Mouse (Mus musculus): ENCODE measurements around the gene Depdc5. TPM values are rescaled to one million over a fixed set of nuclear protein-coding genes. Genes with fewer than 3 reads are reported as not detected.
"Not testable (repeated sequence)": the region's sequence is repeated elsewhere in the genome, so short reads cannot be mapped to it uniquely, and the experiment has no call there.

Depdc5 gene
- polyA plus RNA-seq, 2 experiments: 18.2 to 26.6 TPM

- ATAC-seq (ENCODE audit: low FRiP score, low read depth) (no peak), DNase-seq (ENCODE audit: low spot score) (no peak)
- WGBS: 75% methylated on average over 6 of the region's 6 CpGs
These were observed 11.5 kb upstream of the Depdc5 start for GRCm38 (mm10) chr5:32852026-32852425.

GRCm38 (mm10) chr5:32853731-32854507 is 9.6 kb upstream of the Depdc5 start, which contains the start of gene Prr14l:
Prr14l (minus strand) TSS chr5:32854256.
- H3K27me3 ChIP-seq (ENCODE audit: control insufficient read depth, insufficient read depth, low read length): no peaks in the 10 kb centered on the region
- ATAC-seq (ENCODE audit: low FRiP score, low read depth) (peak; percentile 97), DNase-seq (ENCODE audit: low spot score) (peak; percentile 93)
- no peaks in the 10 kb centered on the region for H3K9me3 ChIP-seq (ENCODE audit: control insufficient read depth, low read length)
- TF ChIP-seq POLR2A (IDR thresholded peaks at IDR 0.05; ENCODE audit: borderline replicate concordance, extremely low read depth, insufficient read depth, insufficient read length): peak; percentile 65; the same call in 1 of the 2 replicates
- H3K4me1 ChIP-seq (ENCODE audit: control insufficient read depth, insufficient read depth, low read length): no peaks in the 10 kb centered on the region
- peak within 1 kb of the TSS; percentile 57 for H3K4me2 ChIP-seq (replicated peaks; ENCODE audit: low read depth, low read length, severe bottlenecking)
- H3K4me3 ChIP-seq (replicated peaks; ENCODE audit: low read length): peak within 1 kb of the TSS; percentile 95
- peaks cover 12% of the 10 kb centered on the region; the same call in 1 of the 2 replicates for H3K36me3 ChIP-seq (ENCODE audit: control insufficient read depth, insufficient read depth, low read length)
- H3K27ac ChIP-seq (replicated peaks; ENCODE audit: low read depth, low read length): peak within 1 kb of the TSS; percentile 71
- under 1% methylated on average over 45 of the region's 51 CpGs for WGBS
- peak within 1 kb of the TSS; percentile 92 for H3K9ac ChIP-seq (ENCODE audit: low read depth, low read length, severe bottlenecking)

More at GRCm38 (mm10) chr5:32852026-32852425, 11.5 kb upstream of the Depdc5 start:
- H3K9ac ChIP-seq (ENCODE audit: low read depth, low read length, severe bottlenecking): 0 out of 2 replicates have a peak overlapping the region, but pooled peaks have one; percentile 9
- H3K4me2 ChIP-seq (replicated peaks; ENCODE audit: low read depth, low read length, severe bottlenecking): 0 out of 2 replicates have a peak overlapping the region, but pooled peaks have one; percentile 3
- H3K36me3 ChIP-seq (ENCODE audit: control insufficient read depth, insufficient read depth, low read length): peaks cover 12% of the 10 kb centered on the region
- H3K9me3 ChIP-seq (ENCODE audit: control insufficient read depth, low read length): no peaks in the 10 kb centered on the region
- H3K4me3 ChIP-seq (replicated peaks; ENCODE audit: low read length): no peak overlapping the region
- H3K27me3 ChIP-seq (ENCODE audit: control insufficient read depth, insufficient read depth, low read length): no peaks in the 10 kb centered on the region
- TF ChIP-seq POLR2A (IDR thresholded peaks at IDR 0.05; ENCODE audit: borderline replicate concordance, extremely low read depth, insufficient read depth, insufficient read length): no peak
- no peak overlapping the region for H3K27ac ChIP-seq (replicated peaks; ENCODE audit: low read depth, low read length)
- H3K4me1 ChIP-seq (ENCODE audit: control insufficient read depth, insufficient read depth, low read length): no peaks in the 10 kb centered on the region

- H3K36me3 ChIP-seq (ENCODE audit: control insufficient read depth, insufficient read depth, low read length): peaks cover 10% of the 10 kb centered on the region; the same call in 1 of the 2 replicates
- peak overlapping the region; percentile 57; the same call in 1 of the 2 replicates for H3K4me2 ChIP-seq (replicated peaks; ENCODE audit: low read depth, low read length, severe bottlenecking)
- no peaks in the 10 kb centered on the region for H3K27me3 ChIP-seq (ENCODE audit: control insufficient read depth, insufficient read depth, low read length)
- no peak overlapping the region for H3K27ac ChIP-seq (replicated peaks; ENCODE audit: low read depth, low read length)
- TF ChIP-seq POLR2A (IDR thresholded peaks at IDR 0.05; ENCODE audit: borderline replicate concordance, extremely low read depth, insufficient read depth, insufficient read length): no peak
- no peak overlapping the region for H3K9ac ChIP-seq (ENCODE audit: low read depth, low read length, severe bottlenecking)
- no peaks in the 10 kb centered on the region for H3K4me1 ChIP-seq (ENCODE audit: control insufficient read depth, insufficient read depth, low read length)
- no peak for DNase-seq (ENCODE audit: low spot score)
- no peak overlapping the region for H3K4me3 ChIP-seq (replicated peaks; ENCODE audit: low read length)
- 88% methylated on average over 4 of the region's 4 CpGs for WGBS
- H3K9me3 ChIP-seq (ENCODE audit: control insufficient read depth, low read length): no peaks in the 10 kb centered on the region
- no peak for ATAC-seq (ENCODE audit: low FRiP score, low read depth)
These were observed 8.7 kb upstream of the Depdc5 start for GRCm38 (mm10) chr5:32854818-32855217.

GRCm38 (mm10) chr5:32855274-32855673 is 8.2 kb upstream of the Depdc5 start:
- not testable (repeated sequence) for H3K27ac ChIP-seq (replicated peaks; ENCODE audit: low read depth, low read length); H3K36me3 ChIP-seq (ENCODE audit: control insufficient read depth, insufficient read depth, low read length); H3K4me3 ChIP-seq (replicated peaks; ENCODE audit: low read length); H3K4me1 ChIP-seq (ENCODE audit: control insufficient read depth, insufficient read depth, low read length); ATAC-seq (ENCODE audit: low FRiP score, low read depth); H3K9ac ChIP-seq (ENCODE audit: low read depth, low read length, severe bottlenecking); H3K27me3 ChIP-seq (ENCODE audit: control insufficient read depth, insufficient read depth, low read length); H3K4me2 ChIP-seq (replicated peaks; ENCODE audit: low read depth, low read length, severe bottlenecking); DNase-seq (ENCODE audit: low spot score); H3K9me3 ChIP-seq (ENCODE audit: control insufficient read depth, low read length)
- 93% methylated on average over 2 of the region's 3 CpGs for WGBS

GRCm38 (mm10) chr5:32857781-32858220 is 5.7 kb upstream of the Depdc5 start:
- peak overlapping the region; percentile 43 for H3K4me3 ChIP-seq (replicated peaks; ENCODE audit: low read length)
- H3K27me3 ChIP-seq (ENCODE audit: control insufficient read depth, insufficient read depth, low read length): no peaks in the 10 kb centered on the region
- H3K4me2 ChIP-seq (replicated peaks; ENCODE audit: low read depth, low read length, severe bottlenecking): peak overlapping the region; percentile 61
- ATAC-seq (ENCODE audit: low FRiP score, low read depth): peak; percentile 39
- H3K27ac ChIP-seq (replicated peaks; ENCODE audit: low read depth, low read length): peak overlapping the region; percentile 15; the same call in 1 of the 2 replicates
- H3K4me1 ChIP-seq (ENCODE audit: control insufficient read depth, insufficient read depth, low read length): no peaks in the 10 kb centered on the region
- 2% methylated on average over 6 of the region's 6 CpGs for WGBS
- H3K9ac ChIP-seq (ENCODE audit: low read depth, low read length, severe bottlenecking): peak overlapping the region; percentile 48
- no peaks in the 10 kb centered on the region for H3K9me3 ChIP-seq (ENCODE audit: control insufficient read depth, low read length)
- peak; percentile 73 for DNase-seq (ENCODE audit: low spot score)
- H3K36me3 ChIP-seq (ENCODE audit: control insufficient read depth, insufficient read depth, low read length): no peaks in the 10 kb centered on the region
- TF ChIP-seq POLR2A (IDR thresholded peaks at IDR 0.05; ENCODE audit: borderline replicate concordance, extremely low read depth, insufficient read depth, insufficient read length): no peak

Data from limb, embryonic 14.5 days (tissue).